Mouse (Mus musculus): ENCODE data around the gene Zhx3. TPM values are rescaled to one million over a fixed set of nuclear protein-coding genes. Genes with fewer than 3 reads are reported as not detected.

The Zhx3 gene
- polyA plus RNA-seq, 1 experiment from 2014 or later = 6.0 TPM

DNA sequence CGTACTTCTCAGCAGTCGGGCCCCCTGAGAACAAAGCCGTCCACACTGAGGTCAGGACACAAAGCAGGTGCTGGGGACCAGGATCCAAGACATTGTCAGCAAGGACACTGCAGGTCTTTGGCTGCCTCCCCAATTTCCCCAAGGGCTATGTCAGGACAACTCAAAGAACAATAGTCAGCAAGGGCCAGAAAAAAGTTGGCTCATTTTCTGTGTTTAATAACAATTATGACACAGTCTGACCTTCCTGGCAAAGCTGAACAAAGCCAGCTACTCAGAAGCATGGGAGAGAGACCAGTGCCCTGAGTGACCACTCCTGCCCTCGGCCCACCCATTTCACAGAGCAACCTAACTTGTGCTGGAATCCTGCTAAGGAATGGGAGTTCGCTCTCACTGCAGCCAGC, 106.4 kb downstream of the Zhx3 start:
- Histone ChIP-seq H3K4me3 (ENCODE audit: low read depth, low read length) (no peak overlapping the region), H3K36me3 (replicated peaks; ENCODE audit: insufficient read depth, low read length) (peaks cover 13% of the 10 kb centered on the region; the same call in 1 of the 2 replicates), H3K9ac (replicated peaks) (no peak overlapping the region), H3K4me1 (ENCODE audit: insufficient read depth) (no peaks in the 10 kb centered on the region), H3K4me2 (ENCODE audit: low read depth, low read length) (no peak overlapping the region), H3K9me3 (ENCODE audit: low read length) (no peaks in the 10 kb centered on the region), H3K27ac (ENCODE audit: low read depth) (no peak overlapping the region), H3K27me3 (ENCODE audit: insufficient read depth, low read length) (no peaks in the 10 kb centered on the region)
- DNase-seq (no peak), ATAC-seq (peak; percentile 21; the same call in 1 of the 2 replicates)
- WGBS (ENCODE audit: insufficient replicate concordance) = 67% methylated on average over 5 of the region's 5 CpGs
- no peak for TF ChIP-seq EP300 (IDR thresholded peaks at IDR 0.05; ENCODE audit: low read depth)

DNA sequence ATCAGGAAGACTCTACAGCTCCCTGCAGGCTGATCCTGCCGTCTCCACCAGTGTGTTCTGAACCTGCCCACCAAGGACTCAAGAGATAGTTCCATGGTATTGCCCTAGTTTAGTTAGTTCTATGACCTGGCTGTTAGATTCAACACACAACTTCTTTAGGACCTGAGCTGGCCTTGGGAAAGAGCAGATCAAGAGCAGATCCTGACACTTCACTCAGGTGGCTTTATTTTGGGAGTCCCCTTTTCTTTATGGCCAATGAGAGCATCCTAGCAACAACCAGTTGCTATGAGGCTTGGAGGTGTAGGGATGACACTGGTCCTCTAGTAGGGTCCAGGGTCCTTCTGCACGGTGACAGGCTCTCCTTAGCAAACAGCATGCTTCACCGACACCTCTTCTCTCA, 107.7 kb downstream of the Zhx3 start:
- H3K9me3 ChIP-seq (ENCODE audit: low read length) = no peaks in the 10 kb centered on the region
- H3K27ac ChIP-seq (ENCODE audit: low read depth) = no peak overlapping the region
- TF ChIP-seq EP300 (IDR thresholded peaks at IDR 0.05; ENCODE audit: low read depth) (no peak), CTCF (IDR thresholded peaks at IDR 0.05; ENCODE audit: low read depth) (no peak)
- ATAC-seq (no peak), DNase-seq (no peak)
- no peaks in the 10 kb centered on the region for H3K4me1 ChIP-seq (ENCODE audit: insufficient read depth)
- 80% methylated on average over 3 of the region's 3 CpGs for WGBS (ENCODE audit: insufficient replicate concordance)
- H3K36me3 ChIP-seq (replicated peaks; ENCODE audit: insufficient read depth, low read length) = peaks cover 9% of the 10 kb centered on the region; the same call in 1 of the 2 replicates
- no peak overlapping the region for H3K4me2 ChIP-seq (ENCODE audit: low read depth, low read length)
- no peak overlapping the region for H3K9ac ChIP-seq (replicated peaks)
- no peak overlapping the region for H3K4me3 ChIP-seq (ENCODE audit: low read depth, low read length)
- H3K27me3 ChIP-seq (ENCODE audit: insufficient read depth, low read length) = no peaks in the 10 kb centered on the region

- H3K9ac ChIP-seq (replicated peaks) = no peak overlapping the region
- ATAC-seq = no peak
- WGBS (ENCODE audit: insufficient replicate concordance) = 76% methylated on average over 2 of the region's 2 CpGs
- no peak overlapping the region for H3K4me2 ChIP-seq (ENCODE audit: low read depth, low read length)
- TF ChIP-seq EP300 (IDR thresholded peaks at IDR 0.05; ENCODE audit: low read depth) = no peak
- TF ChIP-seq CTCF (IDR thresholded peaks at IDR 0.05; ENCODE audit: low read depth) = no peak
- DNase-seq = no peak
- H3K9me3 ChIP-seq (ENCODE audit: low read length) = no peaks in the 10 kb centered on the region
- H3K27me3 ChIP-seq (ENCODE audit: insufficient read depth, low read length) = no peaks in the 10 kb centered on the region
- no peak overlapping the region for H3K27ac ChIP-seq (ENCODE audit: low read depth)
- peaks cover 9% of the 10 kb centered on the region; the same call in 1 of the 2 replicates for H3K36me3 ChIP-seq (replicated peaks; ENCODE audit: insufficient read depth, low read length)
- H3K4me3 ChIP-seq (ENCODE audit: low read depth, low read length) = no peak overlapping the region
- no peaks in the 10 kb centered on the region for H3K4me1 ChIP-seq (ENCODE audit: insufficient read depth)
Measured at GRCm38 (mm10) chr2:160764386-160764785, 108.4 kb downstream of the Zhx3 start.

DNA sequence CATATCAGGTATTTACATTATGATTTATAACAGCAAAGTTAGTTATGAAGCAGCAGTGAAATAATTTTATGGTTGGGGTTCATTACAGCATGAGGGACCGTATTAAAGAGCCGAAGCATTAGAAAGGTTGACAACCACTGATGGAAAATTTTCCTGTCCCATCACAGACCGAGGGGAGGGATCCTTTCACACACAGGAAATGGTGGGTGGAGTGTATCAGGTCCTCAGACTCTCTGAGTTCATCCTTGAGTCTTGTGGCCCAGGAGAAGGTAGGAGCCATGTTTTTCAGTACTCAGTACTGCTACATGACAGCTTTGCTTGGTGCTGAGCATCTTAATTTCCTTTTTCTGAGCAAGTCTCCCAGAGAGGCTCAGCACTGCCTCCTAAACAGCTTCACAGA, 109.0 kb downstream of the Zhx3 start:
- Histone ChIP-seq H3K36me3 (replicated peaks; ENCODE audit: insufficient read depth, low read length) (peaks cover 9% of the 10 kb centered on the region; the same call in 1 of the 2 replicates), H3K9ac (replicated peaks) (no peak overlapping the region), H3K27ac (ENCODE audit: low read depth) (no peak overlapping the region), H3K4me2 (ENCODE audit: low read depth, low read length) (no peak overlapping the region), H3K4me3 (ENCODE audit: low read depth, low read length) (no peak overlapping the region), H3K9me3 (ENCODE audit: low read length) (no peaks in the 10 kb centered on the region), H3K27me3 (ENCODE audit: insufficient read depth, low read length) (no peaks in the 10 kb centered on the region), H3K4me1 (ENCODE audit: insufficient read depth) (no peaks in the 10 kb centered on the region)
- WGBS (ENCODE audit: insufficient replicate concordance) = 69% methylated on average over 3 of the region's 3 CpGs
- TF ChIP-seq EP300 (IDR thresholded peaks at IDR 0.05; ENCODE audit: low read depth) (no peak), CTCF (IDR thresholded peaks at IDR 0.05; ENCODE audit: low read depth) (no peak)
- ATAC-seq = no peak
- DNase-seq = no peak

DNA sequence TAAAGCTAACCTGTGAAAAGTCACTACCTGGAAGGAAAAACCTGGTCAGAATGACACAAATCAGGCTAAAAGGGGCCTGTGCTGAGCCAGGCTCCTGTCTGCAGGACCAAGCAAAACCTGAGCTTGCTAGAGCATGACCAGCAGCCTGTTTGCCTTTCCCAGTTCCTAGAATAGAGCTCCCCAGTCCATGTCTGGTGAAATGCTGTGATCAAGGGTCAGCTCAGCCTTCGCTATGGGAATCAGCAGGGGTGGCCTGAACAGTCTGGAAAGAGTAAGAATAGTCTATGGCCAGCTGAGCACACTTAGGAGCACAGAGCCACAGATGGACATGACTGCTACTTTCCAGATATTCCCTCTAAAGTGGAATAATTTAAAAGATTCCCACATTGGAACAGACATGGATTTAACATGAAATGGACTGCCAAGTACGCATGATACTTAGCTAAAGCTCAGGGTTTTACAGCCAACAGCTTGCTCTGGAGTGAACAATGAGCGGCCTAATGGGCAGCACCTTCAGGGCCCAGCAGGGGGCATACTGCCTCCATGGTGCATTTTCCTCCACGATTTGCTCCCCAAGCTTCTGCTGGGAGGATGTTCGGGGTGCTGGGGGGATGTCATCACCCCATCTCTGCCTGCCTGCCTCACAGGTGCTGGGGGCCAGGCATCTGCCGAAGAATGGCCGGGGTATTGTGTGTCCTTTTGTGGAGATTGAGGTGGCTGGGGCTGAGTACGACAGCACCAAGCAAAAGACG, 112.2 kb downstream of the Zhx3 start:
- Histone ChIP-seq H3K4me2 (ENCODE audit: low read depth, low read length) (no peak overlapping the region), H3K4me1 (ENCODE audit: insufficient read depth) (no peaks in the 10 kb centered on the region), H3K9me3 (ENCODE audit: low read length) (no peaks in the 10 kb centered on the region), H3K9ac (replicated peaks) (no peak overlapping the region), H3K27ac (ENCODE audit: low read depth) (no peak overlapping the region), H3K27me3 (ENCODE audit: insufficient read depth, low read length) (no peaks in the 10 kb centered on the region), H3K4me3 (ENCODE audit: low read depth, low read length) (no peak overlapping the region), H3K36me3 (replicated peaks; ENCODE audit: insufficient read depth, low read length) (peaks cover 29% of the 10 kb centered on the region)
- DNase-seq (peak; percentile 50), ATAC-seq (peak; percentile 62)
- 76% methylated on average over 9 of the region's 9 CpGs for WGBS (ENCODE audit: insufficient replicate concordance)
- TF ChIP-seq CTCF (IDR thresholded peaks at IDR 0.05; ENCODE audit: low read depth) = peak; percentile 78
- no peak for TF ChIP-seq EP300 (IDR thresholded peaks at IDR 0.05; ENCODE audit: low read depth)

- H3K27me3 ChIP-seq (ENCODE audit: insufficient read depth, low read length) = no peaks in the 10 kb centered on the region
- no peaks in the 10 kb centered on the region for H3K9me3 ChIP-seq (ENCODE audit: low read length)
- H3K27ac ChIP-seq (ENCODE audit: low read depth) = no peak overlapping the region
- DNase-seq (no peak), ATAC-seq (no peak)
- peaks cover 56% of the 10 kb centered on the region for H3K36me3 ChIP-seq (replicated peaks; ENCODE audit: insufficient read depth, low read length)
- no peak overlapping the region for H3K9ac ChIP-seq (replicated peaks)
- 65% methylated on average over 6 of the region's 6 CpGs for WGBS (ENCODE audit: insufficient replicate concordance)
- no peak overlapping the region for H3K4me2 ChIP-seq (ENCODE audit: low read depth, low read length)
- no peaks in the 10 kb centered on the region for H3K4me1 ChIP-seq (ENCODE audit: insufficient read depth)
- TF ChIP-seq CTCF (IDR thresholded peaks at IDR 0.05; ENCODE audit: low read depth) (no peak), EP300 (IDR thresholded peaks at IDR 0.05; ENCODE audit: low read depth) (no peak)
- no peak overlapping the region for H3K4me3 ChIP-seq (ENCODE audit: low read depth, low read length)
Measured at GRCm38 (mm10) chr2:160756583-160757203, 116.1 kb downstream of the Zhx3 start.
